Mouse (Mus musculus) neural tube, embryonic 14.5 days (tissue): Measurements from ENCODE around the gene Hfe2. TPM values are rescaled to one million over a fixed set of nuclear protein-coding genes. Genes with fewer than 3 reads are reported as not detected.
A peak's percentile ranks its signal among the peaks of the same experiment; 100 is the strongest.

Experiments
- ATAC-seq: fragments of 200-750 bp; cut with Nextera tagmentation; 2 replicates; pipeline ENCODE4 v1.8.0; 2017; ENCODE audit warnings: low read depth, mild to moderate bottlenecking, moderate TSS enrichment, moderate library complexity
- H3K27ac ChIP-seq: fragments of 300-500 bp; sonication (generic); 2 replicates; pipeline ENCODE4 v1.5.1; 2014; ENCODE audit warnings: low read depth, mild to moderate bottlenecking, control low read depth, low read length, moderate library complexity, mixed read lengths
- H3K27me3 ChIP-seq: fragments of 300-500 bp; sonication (generic); 2 replicates; pipeline ENCODE4 v1.6.1; 2014; ENCODE audit warnings: low read length; ENCODE audit not compliant: control insufficient read depth, insufficient read depth
- H3K36me3 ChIP-seq: fragments of 300-500 bp; sonication (generic); 2 replicates; pipeline ENCODE4 v1.6.1; 2014; ENCODE audit warnings: low read length, mixed read lengths; ENCODE audit not compliant: control insufficient read depth, insufficient read depth
- H3K4me1 ChIP-seq: fragments of 300-500 bp; sonication (generic); 2 replicates; pipeline ENCODE4 v1.6.1; 2014; ENCODE audit warnings: low read length; ENCODE audit not compliant: control insufficient read depth, insufficient read depth
- H3K4me2 ChIP-seq: fragments of 300-500 bp; sonication (generic); 2 replicates; pipeline ENCODE4 v1.6.1; 2014; ENCODE audit warnings: mild to moderate bottlenecking, low read depth, low read length, control low read depth
- H3K4me3 ChIP-seq: fragments of 300-500 bp; sonication (generic); 2 replicates; pipeline ENCODE4 v1.5.1; 2014; ENCODE audit warnings: low read depth, low read length, control low read depth, mixed read lengths
- H3K9ac ChIP-seq: fragments of 300-500 bp; sonication (generic); replicated peaks from 2 replicates; pipeline ENCODE4 v1.6.1; 2014; ENCODE audit warnings: low read depth, mild to moderate bottlenecking, control low read depth, low read length, mixed read lengths
- H3K9me3 ChIP-seq: fragments of 300-500 bp; sonication (generic); 2 replicates; pipeline ENCODE4 v1.6.1; 2016; ENCODE audit warnings: low read length; ENCODE audit not compliant: control insufficient read depth
- WGBS: fragments of 180-500 bp; shearing (Covaris S2); extraction: QIAGEN DNeasy Blood & Tissue Kit; methylation state at CpG from one replicate; pipeline ENCODE4 v1.1.7; 2014; 5-methylcytosine and 5-hydroxymethylcytosine counted together
- polyA plus RNA-seq: library from polyadenylated mRNA; unstranded; fragments of >200 nt; fragmentation: Nextera tagmentation; extraction: Ambion mirVana; gene quantifications from 2 replicates; pipeline ENCODE4 v1.2.1, GENCODE M21; 2014

Hfe2 gene
- polyA plus RNA-seq, 1 experiment from 2014 or later: 2.0 TPM

GRCm38 (mm10) chr3:96576690-96577541, 51.9 kb downstream of the Hfe2 start, which contains the start of gene Gm16253:
Gene Gm16253, plus strand, starts transcription at chr3:96576984.
- no peaks in the 10 kb centered on the region for H3K36me3 ChIP-seq
- H3K27me3 ChIP-seq: no peaks in the 10 kb centered on the region
- H3K9me3 ChIP-seq: no peaks in the 10 kb centered on the region
- peak; percentile 92 for ATAC-seq
- H3K4me1 ChIP-seq: peaks cover 13% of the 10 kb centered on the region
- H3K27ac ChIP-seq: peak within 1 kb of the TSS; percentile 74
- H3K4me2 ChIP-seq: peak within 1 kb of the TSS; percentile 51
- peak within 1 kb of the TSS; percentile 16 for H3K4me3 ChIP-seq
- WGBS: 14% methylated on average over 17 of the region's 17 CpGs
- H3K9ac ChIP-seq: no peak within 1 kb of the TSS; the same call in 1 of the 2 replicates

DNA sequence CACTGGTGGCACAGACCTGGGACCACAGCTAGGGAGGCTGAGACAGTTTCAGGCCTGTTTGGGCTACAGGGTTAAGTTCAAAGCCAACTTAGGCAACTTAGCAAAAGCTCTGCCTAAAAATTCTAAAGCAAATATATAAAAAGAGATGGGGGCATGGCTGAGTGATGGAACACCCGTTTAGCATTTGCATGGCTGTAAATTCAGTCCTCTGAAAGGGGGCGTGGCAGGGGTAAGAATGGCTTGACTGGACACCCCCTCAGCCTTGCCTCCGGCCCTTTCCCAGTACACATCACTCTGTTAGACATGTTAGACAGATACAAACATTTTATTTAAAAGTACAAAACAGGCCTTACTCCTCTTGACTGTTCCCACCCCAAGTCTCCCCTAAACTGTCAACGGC, 52.6 kb downstream of the Hfe2 start:
- Histone ChIP-seq H3K27me3 (no peaks in the 10 kb centered on the region), H3K27ac (peak overlapping the region; percentile 74), H3K36me3 (no peaks in the 10 kb centered on the region), H3K4me2 (no peak overlapping the region), H3K9me3 (no peaks in the 10 kb centered on the region), H3K4me1 (peaks cover 13% of the 10 kb centered on the region), H3K9ac (no peak overlapping the region), H3K4me3 (no peak overlapping the region)
- WGBS: 43% methylated on average over 4 of the region's 4 CpGs
- ATAC-seq: no peak

Other genes with a start within 250 kb of the Hfe2 start
- 0.37 and 1.7 TPM in 2 replicates for gene Fcgr1, start 231.2 kb upstream of the Hfe2 start, polyA plus RNA-seq
- gene BC107364, start 72.9 kb upstream of the Hfe2 start, polyA plus RNA-seq: not detected in 2 replicates
- gene Txnip, start 32.8 kb downstream of the Hfe2 start, polyA plus RNA-seq: 48.9 and 75.6 TPM in 2 replicates
- 0.90 and 1.2 TPM in 2 replicates for gene Gm16253, start 51.8 kb downstream of the Hfe2 start, polyA plus RNA-seq
- 20.5 and 22.9 TPM in 2 replicates for gene Polr3gl, start 69.0 kb downstream of the Hfe2 start, polyA plus RNA-seq
- gene Ankrd34a, start 71.5 kb downstream of the Hfe2 start, polyA plus RNA-seq: 18.6 and 21.0 TPM in 2 replicates
- 7.4 and 7.6 TPM in 2 replicates for gene Lix1l, start 76.0 kb downstream of the Hfe2 start, polyA plus RNA-seq
- gene Rbm8a, start 104.8 kb downstream of the Hfe2 start, polyA plus RNA-seq: 115 and 117 TPM in 2 replicates
- 58.3 and 59.6 TPM in 2 replicates for gene Pex11b, start 110.2 kb downstream of the Hfe2 start, polyA plus RNA-seq
- 0.15 TPM in 1 of 2 replicates, not detected in the other for gene Gm42957, start 110.3 kb downstream of the Hfe2 start, polyA plus RNA-seq
- gene Itga10, start 120.4 kb downstream of the Hfe2 start, polyA plus RNA-seq: 1.0 and 1.3 TPM in 2 replicates
- gene Ankrd35, start 145.0 kb downstream of the Hfe2 start, polyA plus RNA-seq: 0.83 and 1.0 TPM in 2 replicates
- 20.9 and 24.7 TPM in 2 replicates for gene Pias3, start 171.2 kb downstream of the Hfe2 start, polyA plus RNA-seq
- gene Nudt17, start 183.4 kb downstream of the Hfe2 start, polyA plus RNA-seq: 19.1 and 21.7 TPM in 2 replicates
- 32.4 and 35.3 TPM in 2 replicates for gene Polr3c, start 202.5 kb downstream of the Hfe2 start, polyA plus RNA-seq
- 81.9 and 86.5 TPM in 2 replicates for gene Rnf115, start 202.5 kb downstream of the Hfe2 start, polyA plus RNA-seq